Mouse (Mus musculus) myocyte (in vitro differentiated cells): Measurements from ENCODE around the gene 1700001C19Rik.

ENCODE experiments used
- E2F4 ChIP-seq: IDR thresholded peaks from one replicate; pipeline ENCODE4 v1.6.1; 2011; ENCODE audit warnings: mild to moderate bottlenecking, control low read depth, moderate library complexity; ENCODE audit not compliant: insufficient read depth
- MAX ChIP-seq: IDR thresholded peaks from one replicate; pipeline ENCODE4 v1.6.1; 2011; ENCODE audit warnings: low read depth, mild to moderate bottlenecking, control low read depth
- MYOD1 ChIP-seq, 3 experiments: IDR thresholded peaks; one replicate each; pipeline ENCODE4 v1.6.1; 2011; ENCODE audit warnings: control low read depth in 2 of 3, low read depth in 2 of 3, mild to moderate bottlenecking in 2 of 3, moderate library complexity in 1 of 3; ENCODE audit not compliant: insufficient read length in 2 of 3, control insufficient read depth in 1 of 3
- POLR2A ChIP-seq: IDR thresholded peaks from one replicate; pipeline ENCODE4 v1.6.1; 2011; ENCODE audit warnings: low read depth, mild to moderate bottlenecking, control low read depth, moderate library complexity; ENCODE audit not compliant: insufficient read length
- REST ChIP-seq: IDR thresholded peaks from one replicate; pipeline ENCODE4 v1.6.1; 2011; ENCODE audit warnings: mild to moderate bottlenecking, control low read depth, moderate library complexity; ENCODE audit not compliant: insufficient read depth, insufficient read length
- SRF ChIP-seq: IDR thresholded peaks from one replicate; pipeline ENCODE4 v1.6.1; 2011; ENCODE audit warnings: low read depth; ENCODE audit not compliant: control insufficient read depth, insufficient read length
- TCF12 ChIP-seq: IDR thresholded peaks from one replicate; pipeline ENCODE4 v1.6.1; 2011; ENCODE audit warnings: mild to moderate bottlenecking, control low read depth; ENCODE audit not compliant: poor library complexity, insufficient read depth, severe bottlenecking
- TCF3 ChIP-seq: IDR thresholded peaks from one replicate; pipeline ENCODE4 v1.6.1; 2011; ENCODE audit warnings: low read depth, control low read depth; ENCODE audit not compliant: insufficient read length

GRCm38 (mm10) chr17:47378133-47378532, 59.0 kb downstream of the 1700001C19Rik start:
- TF ChIP-seq REST (no peak), TCF12 (no peak), POLR2A (no peak), TCF3 (no peak), SRF (no peak), MAX (no peak), MYOD1 (IDR thresholded peaks at IDR 0.05; ENCODE audit: control insufficient read depth in 1 of 3, insufficient read length in 2 of 3, low read depth in 2 of 3) (no peak), E2F4 (no peak)
